Mouse (Mus musculus): ENCODE results near the gene Zfp385b.

Zfp385b gene

DNA sequence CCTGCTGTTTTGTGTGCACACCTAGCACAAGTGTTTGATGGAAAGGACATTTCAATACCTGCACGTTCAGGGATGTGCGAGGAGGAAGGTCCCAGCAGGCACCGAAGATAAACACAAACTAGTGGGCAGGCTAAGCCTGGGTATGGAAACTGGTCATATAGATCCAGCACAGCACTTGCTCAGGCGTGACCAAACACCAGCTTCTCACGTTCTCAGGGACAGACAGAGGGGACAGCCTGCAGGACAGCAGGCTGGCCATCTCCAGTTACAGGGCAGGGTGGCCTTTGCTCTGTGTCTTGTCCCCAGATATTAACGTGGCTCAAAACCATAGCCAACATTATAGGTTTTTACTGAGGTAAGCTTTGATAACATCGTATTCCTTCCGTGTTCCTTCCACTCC lies 128.3 kb downstream of the Zfp385b start:
- DNase-seq, result no peak

DNA sequence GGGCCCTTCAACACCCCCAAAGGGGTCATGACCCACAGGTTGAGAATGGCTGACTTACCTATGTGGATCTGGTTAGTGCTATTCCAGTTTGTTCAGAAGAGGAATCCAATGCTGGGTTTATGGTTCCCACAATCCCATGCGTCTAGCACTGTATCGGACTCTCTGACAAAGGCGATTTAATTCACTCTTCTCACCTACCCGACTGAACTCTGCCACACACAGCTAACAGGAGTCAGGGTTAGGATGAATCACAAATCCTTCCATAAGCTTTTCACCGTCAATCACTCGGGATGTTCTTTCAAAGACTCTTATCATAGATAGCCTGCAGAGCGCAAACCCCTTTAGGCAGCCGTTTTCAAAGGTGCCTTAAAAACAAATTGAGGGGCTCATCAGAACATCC lies 129.1 kb downstream of the Zfp385b start:
- DNase-seq, result no peak

DNA sequence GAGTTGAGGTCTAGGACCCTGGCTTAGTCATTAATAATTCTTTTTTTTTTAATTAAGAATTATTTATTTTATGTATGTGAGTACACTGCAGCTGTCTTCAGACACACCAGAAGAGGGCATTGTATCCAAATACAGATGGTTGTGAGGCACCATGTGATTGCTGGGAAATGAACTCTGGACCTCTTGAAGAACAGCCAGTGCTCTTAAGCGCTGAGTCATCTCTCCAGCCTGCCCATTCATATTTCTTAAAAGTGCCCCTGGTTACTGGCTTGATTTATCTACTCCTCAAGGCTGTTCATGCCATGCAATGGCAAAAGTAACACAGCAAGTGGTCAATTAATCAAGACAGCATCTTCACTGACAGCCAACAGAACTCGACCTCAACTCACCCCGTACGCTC lies 130.8 kb downstream of the Zfp385b start:
- DNase-seq, result no peak

DNA sequence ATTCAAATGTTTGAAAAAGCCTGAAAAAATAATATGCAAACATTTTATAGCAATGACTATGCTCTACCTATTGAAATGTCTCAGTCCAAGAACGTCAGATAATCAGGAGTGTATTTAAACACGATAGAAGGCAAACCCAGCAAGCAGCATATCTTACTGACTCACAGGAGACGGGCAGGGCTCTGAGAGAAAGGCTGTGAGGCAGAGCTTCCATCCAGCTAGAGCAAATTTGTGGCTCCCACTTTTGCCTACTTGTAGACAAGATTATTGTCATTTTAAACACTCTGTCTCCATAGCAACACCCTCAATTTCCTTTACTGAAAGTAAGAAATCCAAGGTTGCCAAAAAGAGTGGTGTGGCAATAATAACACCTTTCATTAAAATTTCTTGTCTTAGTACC lies 135.4 kb downstream of the Zfp385b start:
- DNase-seq, result no peak

DNA sequence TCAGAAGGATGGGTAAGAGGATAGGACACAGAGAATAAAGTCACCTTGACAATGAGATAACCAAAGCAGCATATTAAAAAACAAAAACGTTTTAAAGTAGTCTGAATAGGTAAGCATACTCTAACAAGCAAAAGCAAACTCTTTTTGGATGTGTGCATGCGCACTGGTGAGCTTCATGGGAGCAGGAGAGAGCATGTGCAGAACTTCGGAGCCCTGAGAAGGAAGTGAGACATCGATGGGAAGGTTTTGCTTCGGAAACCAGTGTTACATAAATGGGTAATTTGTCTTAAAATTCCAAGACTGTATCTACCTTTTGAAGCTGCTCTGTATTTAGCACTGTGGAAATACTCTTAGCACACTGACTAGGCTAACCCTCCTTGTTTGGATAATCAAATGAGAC lies 137.2 kb downstream of the Zfp385b start:
- DNase-seq, result no peak

DNA sequence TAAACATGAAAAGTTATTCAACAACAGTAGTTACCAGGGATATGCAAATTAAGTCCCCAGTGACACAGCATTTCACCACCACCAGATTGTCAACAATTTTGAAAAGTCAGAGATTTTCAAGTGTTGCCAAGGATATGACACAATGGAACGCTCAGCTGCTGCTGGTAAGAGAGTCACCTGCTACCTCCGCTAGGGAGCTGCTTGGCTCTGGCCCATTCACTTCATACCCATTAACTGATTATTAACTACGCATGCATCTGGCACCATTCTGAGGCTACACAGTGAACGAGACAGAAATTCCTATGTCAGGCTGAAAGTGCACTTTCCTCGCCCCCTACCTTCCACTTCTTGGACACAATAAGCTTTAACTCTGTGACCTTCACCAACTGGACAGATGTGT lies 137.7 kb downstream of the Zfp385b start:
- no peak for DNase-seq

DNA sequence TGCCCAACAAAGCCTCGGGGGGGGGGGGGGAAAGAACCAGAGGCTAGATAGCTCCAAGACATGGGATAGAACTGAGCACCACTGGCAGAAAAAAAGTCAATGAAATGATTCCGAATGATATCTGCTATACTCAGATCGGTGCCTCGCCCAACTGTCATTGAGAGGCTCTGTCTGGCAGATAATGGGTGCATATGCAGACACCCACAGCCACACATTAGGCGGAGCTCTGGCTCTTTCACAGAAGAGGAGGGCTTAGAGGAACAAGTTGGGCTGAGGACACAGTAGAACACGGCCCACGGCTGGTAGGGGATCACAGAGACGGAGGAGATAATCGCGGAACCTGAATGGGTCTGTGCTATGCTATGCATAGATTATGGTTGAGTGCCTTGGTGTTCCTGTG lies 145.7 kb downstream of the Zfp385b start:
- DNase-seq, result no peak

DNA sequence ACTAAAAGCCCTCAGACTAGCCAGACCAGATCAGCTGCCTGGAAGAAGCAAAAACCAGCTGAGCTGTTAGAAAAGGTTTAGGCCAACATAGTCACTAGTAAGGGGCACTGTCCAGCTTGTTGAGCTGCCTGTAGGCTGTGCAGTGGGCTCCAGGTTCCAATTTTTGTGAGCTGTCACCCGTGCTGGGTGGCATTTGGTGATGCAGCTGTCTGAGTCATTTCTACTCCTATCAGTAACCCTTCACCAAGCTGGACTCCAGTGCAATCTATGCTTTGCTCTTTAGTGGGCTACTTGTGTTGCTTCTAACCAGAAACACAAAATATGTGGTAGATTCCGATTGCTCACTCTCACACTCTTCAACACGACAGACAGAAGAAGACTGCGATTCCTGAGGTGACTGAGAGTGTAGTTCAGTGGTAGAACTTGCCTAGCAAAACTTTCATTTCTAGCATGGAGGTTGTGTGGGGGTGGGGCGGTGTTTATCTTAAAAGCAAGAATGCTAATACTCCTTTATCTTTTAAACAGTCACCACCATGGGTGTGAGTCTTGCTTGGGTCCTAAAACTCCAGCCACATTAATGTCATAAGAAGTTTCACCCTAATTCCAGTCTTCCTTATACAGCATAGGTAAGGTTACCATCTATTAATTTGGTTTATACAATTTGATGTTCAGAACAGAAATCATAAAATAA lies 147.1 kb downstream of the Zfp385b start:
- DNase-seq, result no peak

DNA sequence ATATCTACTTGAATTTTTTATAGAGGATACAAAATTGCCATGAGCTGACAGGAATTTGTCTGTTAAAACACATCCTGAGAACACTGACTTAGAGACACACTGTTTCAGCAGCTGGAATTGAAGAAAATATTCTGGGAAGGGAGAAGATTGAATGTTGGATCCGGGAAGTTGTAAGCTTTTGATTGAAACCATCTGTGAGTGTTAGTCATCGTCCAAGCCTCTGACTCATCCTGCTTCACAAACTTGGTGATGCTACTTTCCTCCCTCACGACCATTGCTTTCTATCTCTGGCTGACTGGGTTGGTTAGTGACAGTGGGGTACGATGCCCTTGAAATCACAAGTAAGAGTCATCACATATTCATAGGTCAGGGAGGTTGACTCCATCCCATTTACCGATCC lies 157.3 kb downstream of the Zfp385b start:
- no peak for DNase-seq

DNA sequence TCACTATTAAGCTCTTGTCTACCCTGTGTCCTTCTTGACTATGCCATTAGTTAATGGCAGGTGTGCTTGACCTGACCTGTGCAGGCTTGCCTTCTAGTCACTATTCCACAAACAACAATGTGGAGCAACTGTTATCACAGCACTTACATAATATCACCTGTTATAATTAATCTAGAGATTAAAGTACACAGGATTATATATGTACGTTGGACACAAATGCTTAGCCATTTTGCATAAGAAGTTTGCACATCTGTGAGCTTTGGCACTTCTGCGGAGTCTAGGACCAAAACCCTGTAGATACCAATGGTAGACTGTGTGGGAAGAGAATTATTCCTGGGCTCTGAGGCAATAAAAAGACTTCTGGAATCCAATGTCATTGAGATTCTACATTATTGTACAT lies 165.8 kb downstream of the Zfp385b start:
- no peak for DNase-seq

DNA sequence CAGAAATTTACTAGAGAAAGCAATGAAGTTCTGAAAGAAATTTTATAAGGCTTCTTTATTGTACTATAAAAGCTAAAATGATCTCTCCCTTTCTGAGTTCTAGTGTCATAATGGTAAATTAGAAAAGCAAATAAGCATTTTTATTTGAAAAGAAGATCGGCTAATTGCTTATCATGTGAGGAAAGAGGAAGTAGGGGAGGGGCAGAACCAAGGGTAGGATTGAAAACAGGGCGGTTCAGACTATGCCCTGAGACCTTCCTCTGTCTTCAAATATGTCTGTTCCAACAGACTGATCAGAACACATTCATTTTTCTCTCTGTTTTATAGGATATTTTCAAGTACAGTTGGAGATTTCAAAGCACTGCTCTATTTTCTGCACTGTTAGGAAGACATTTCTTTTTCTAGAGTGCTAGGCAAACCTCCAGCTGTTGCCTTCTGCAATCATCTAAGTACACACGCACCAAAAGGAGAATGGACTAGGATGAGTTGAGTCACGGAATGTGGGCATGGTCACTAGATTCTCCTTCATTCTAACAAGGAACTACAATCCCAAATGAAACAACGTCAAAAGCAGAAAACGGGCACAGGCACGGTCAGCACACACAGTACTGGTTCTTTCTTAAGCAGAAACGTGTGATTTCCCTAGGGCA lies 177.8 kb downstream of the Zfp385b start:
- DNase-seq, result no peak

DNA sequence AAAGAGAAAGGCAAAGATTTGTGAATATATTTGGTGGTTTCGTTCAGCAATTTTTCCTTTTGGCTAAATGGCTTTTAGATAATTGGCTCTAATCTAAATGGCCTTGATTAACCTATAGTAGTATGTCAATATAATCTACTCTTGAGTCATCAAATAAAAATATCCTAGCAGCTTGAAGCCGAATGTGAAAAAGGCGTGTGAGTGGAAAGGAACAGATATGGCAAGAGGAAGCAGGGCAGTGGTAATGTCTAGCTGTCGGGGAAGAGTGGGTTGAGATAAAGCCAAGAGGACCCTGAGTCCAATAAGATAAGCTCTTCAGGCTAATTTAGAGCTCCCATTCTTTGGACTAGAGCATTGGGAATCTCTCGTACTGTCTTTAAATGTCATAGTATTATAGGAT lies 179.4 kb downstream of the Zfp385b start:
- DNase-seq, result no peak

DNA sequence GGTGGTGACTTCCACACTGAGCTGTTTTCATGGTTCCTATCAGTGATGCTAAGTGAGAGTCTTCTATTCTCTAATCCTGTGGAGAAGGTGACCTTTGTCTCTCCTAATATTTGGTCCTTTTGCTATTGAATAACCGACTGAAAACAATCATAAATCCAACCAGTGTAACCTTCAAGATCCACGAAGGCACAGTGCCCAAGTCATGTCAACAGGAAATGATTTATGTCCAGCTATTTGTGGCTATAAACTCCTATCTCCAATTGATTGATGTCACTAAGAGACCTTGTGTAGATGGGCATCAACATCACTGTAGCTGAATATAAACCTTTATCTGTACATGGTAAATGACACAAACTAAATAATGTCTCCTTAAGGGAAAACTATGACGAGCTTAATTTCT lies 187.8 kb downstream of the Zfp385b start:
- DNase-seq, result no peak

DNA sequence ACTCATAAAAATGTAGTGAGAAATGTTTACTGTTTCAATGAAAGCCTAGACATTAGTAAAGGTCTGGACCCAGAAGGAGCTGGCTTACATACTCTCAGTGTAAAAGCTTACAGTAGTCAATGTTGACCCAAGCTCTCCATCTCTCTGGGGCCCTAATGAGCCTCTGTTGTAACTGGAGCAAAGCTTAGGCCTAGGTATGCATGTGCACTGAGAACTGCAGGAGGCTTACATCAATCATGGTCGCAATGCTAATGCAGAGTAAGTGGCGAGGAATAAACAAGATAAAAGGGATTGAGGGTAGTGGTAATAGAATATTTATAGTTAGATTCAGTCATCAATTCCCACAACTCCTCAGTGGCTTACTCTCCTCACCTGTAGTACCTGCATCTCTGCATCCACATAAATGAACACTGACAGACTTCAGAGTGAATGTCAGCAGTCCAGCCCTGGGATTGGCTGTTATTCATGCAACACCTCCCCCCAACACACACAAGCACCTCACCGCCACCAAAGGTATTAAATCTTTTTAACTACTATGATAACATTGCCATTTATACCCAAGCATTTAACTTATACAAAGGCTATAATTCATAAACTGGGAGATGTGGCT lies 191.7 kb downstream of the Zfp385b start:
- DNase-seq, result no peak

DNA sequence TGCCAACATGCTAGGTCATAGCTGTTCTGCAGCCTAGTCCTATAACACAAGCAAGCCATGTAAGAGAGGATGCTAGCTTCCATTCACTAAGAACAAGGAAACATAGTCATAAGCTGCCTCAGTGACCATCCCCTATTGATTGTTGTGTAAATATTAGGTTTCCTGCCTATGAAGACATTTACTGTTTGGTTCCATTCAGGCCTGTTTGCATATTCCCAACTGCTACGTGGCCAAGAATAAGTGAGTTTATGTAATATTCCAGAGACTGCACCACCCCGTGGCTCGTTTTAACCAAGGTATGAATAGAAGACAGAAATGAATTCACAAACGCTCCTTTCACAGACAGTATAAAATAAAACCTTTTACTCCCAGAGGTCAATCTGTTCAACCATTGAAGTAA lies 200.8 kb downstream of the Zfp385b start:
- no peak for DNase-seq

DNA sequence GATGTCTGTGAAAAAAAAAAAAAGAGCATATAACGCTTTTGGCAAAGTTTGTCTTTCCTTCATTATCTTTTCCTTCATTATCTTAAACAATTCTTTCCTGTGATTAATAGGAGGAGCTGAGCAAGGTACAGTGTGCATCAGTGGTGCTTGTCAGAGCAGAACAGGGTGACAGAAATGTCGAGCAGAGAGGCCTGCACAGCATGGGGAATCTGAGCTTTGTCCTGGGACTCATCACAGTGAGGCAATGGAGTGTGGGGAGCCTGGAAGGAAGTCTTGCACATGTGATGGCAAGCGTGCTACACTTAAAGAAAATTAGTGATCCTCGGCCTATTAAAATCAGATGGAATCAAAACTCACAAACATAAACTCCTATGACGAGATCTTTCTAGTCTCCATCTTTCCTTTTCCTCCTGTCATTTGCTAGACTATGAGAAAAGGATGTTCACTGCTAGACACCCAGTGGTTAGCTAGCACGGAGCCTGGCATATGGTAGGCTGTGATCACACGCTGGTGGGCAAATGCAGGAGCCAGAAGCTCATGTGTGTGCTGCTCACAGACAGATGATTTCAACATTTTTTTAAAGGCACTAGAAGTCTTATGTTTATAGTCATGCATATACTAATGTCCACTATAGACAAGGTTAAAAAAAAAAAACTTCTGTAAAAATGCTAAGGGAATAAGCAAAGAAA lies 209.0 kb downstream of the Zfp385b start:
- no peak for DNase-seq

DNA sequence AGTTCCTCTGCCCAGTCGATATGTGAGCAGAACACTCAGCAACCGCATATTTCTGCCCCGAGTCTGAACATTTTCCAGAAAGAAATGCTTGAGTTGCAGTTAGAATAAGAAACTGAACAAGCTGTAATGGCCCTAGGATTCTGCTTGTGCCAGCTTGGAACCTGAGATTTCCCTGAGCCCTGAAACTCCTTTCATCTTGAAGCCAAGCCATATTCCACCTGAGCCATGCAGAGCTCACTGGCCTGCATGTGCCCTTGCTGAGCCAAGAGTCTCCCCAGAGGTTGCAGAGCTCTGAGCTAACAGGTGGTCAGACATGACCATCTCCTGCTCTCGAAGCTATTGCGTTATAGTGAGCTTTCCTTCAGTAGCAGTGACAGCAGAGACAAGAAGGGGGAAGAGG lies 210.0 kb downstream of the Zfp385b start:
- no peak for DNase-seq

DNA sequence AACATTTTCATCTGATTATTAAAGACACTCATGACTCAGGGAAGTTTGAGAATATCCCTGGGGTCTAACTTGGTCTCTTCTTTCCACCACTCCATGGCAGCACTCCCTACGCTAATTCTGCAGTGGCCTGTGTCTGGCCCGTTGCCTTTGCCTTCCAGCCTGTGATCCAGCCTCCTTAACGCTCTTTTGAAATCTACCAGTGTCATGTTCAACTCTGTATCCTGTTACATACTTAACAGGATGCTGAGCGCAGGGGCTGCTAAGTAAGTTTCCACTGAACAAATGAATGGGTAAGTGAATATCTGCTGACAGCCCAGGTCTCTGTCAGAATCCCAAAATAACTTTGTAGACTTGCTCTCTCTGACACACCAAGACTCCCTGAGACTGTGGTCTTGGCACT lies 210.8 kb downstream of the Zfp385b start:
- no peak for DNase-seq

DNA sequence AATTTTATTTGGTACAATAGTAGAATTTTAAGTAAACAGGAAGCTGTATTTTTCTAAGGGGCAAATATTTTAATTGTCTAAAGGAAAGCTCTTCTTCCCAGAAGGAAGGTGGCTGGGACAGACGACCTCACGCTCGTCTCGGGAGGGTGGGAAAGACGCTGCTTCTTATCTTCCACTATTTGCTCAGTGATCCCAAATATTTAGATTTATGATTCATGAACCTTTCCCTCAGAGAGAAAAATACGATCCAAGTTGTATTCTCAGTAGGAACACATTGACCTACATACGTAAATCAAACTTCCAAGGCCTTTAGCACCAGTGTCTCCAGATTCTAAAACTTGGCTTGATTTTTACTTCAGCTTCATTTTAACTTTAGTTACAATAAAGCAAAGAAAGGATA lies 226.0 kb downstream of the Zfp385b start:
- no peak for DNase-seq

DNA sequence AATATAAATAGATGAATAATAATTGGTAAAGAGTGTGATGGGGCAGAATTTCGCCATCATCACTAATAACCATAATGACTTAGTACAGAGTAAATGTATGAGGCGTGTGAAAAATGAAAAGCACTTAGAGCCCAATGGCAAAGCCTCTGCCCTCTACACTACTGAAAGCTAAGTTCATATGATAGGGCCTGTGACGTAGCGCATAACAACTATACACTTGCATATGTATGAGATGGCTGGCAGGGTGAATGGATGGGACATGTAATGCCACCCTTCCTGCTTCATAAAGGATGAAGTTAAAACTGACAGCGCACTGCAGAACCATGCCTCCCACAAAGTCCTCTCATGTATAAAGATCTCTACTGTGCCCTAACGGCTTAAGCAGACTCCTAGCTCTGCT lies 226.9 kb downstream of the Zfp385b start:
- DNase-seq, result no peak

DNA sequence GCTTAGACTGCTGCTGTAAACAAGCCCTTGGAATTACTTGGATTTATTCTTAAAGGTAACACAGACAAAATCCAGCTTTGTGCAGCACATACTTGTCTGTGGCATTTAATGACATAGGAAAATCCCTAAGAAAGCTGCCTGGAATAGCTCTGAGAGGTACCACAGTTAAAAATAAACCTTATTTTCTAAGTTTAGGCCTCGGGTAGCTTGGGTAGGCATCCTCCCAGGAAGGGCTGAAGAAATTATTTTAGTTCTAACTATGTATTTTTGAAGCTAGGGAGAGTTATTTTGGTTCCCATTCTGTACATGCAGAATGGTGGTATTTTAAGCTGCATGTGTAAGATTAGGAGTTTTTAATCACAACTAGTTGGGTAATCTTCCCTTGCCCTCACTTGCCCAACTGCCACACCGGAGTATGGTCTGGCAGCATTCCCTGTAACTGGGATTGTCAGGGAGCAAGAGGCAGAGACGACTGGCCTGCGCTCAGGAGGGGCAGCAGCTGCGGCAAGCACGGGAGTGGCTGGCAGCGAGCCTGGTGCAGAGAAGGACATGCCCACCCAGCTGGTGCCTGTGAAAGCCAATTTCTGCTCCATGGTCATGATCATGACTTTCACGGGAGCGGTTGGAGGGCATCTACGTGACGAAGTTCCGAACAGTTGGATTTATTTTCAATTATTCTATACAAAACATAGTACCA lies 230.1 kb downstream of the Zfp385b start:
- DNase-seq, result no peak

DNA sequence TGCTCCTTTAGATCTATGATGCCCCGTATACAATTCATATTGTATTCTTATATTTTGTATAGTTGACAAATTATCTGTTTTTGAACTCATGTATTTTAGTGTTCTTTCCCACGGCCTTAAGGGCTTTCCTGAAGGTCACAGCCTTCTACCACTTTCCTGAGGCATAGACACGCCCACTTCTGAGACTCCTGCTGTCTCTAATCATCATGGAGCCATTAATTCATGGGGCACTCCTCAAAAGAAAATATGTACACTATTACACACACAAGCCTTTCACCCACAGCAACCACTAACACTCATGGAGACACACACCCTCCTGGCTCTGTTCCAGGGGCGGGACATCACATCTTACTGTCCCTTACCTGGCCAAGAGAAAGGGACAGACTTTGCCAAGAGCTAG lies 232.1 kb downstream of the Zfp385b start:
- no peak for DNase-seq

DNA sequence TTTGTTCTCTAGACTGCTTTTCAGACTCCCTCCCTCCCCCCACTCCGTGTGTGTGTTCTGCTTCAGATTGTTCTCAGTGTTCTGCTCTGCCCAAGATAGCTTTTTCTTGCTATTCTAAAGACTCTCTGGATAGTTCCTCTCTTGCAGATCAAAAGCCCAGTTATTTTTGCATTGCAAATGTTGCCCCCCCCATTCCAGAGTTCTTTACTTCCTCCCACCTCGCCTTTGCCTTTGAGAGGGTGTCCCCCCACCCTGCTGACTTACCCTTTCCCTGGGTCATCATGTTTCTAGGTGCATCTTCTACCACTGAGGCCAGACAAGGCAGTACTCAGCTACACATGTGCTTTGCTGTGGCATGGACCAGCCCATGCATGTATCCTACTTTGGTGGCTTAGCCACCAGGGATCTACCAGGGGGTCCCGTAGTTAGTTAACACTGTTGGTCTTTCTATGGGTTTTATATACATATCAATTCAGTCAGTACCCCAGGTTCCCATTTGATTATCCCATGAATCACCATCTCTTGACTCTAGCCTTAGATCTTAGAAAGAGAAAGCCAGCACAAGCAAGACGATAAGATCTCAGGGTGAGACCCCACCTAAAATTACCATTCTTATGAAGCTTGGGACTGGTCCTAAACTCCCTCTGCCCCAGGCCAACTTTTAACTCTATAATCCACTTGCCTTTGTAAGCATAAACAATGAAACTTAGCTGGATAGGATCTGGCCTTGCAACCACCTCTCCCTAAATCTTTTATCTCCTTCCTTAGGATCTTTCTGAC lies 232.7 kb downstream of the Zfp385b start:
- DNase-seq, result no peak

All from B cell, adult 2 months (primary cell).